Comparison of ENCODE assay signal across 9 mouse cellular contexts in genomic region chr5:115514896-115515587, GRCm38 (mm10). TPM values are rescaled to one million over a fixed set of nuclear protein-coding genes. Genes with fewer than 3 reads are reported as not detected.
DNase-seq lines count a peak whose midpoint lies in the region; ATAC-seq and TF ChIP-seq lines count a peak whose summit lies in the region.
"Had no signal": no experiment of that assay in that cellular context is flagged by ENCODE, and none has a peak within 500 bp of the region (broad histone marks: within the 10 kb centered on the region; RNA-seq: fewer than 3 reads in every experiment).

No protein-coding gene starts in this region.

- peaks cover 1% of the 10 kb centered on the region for H3K4me1 ChIP-seq in intestine, postnatal 0 days (replicated peaks; ENCODE audit: control insufficient read depth, insufficient read depth, low read length)

- H3K36me3 ChIP-seq in intestine, postnatal 0 days (ENCODE audit: control insufficient read depth, insufficient read depth) = peaks cover 19% of the 10 kb centered on the region; the same call in 1 of the 2 replicates

- TF ChIP-seq CTCF in intestine, postnatal 0 days (IDR thresholded peaks at IDR 0.05; ENCODE audit: low read depth) = no peak

- peak overlapping the region; percentile 64 for H3K27ac ChIP-seq in intestine, postnatal 0 days (ENCODE audit: low read depth, low read length)

- 33% methylated on average over 20 of the region's 20 CpGs for whole genome bisulfite sequencing in intestine, postnatal 0 days

- no peaks in the 10 kb centered on the region for H3K9me3 ChIP-seq in intestine, postnatal 0 days (ENCODE audit: control insufficient read depth)

- H3K27me3 ChIP-seq in intestine, postnatal 0 days (replicated peaks; ENCODE audit: control insufficient read depth, insufficient read depth, low read length) = no peaks in the 10 kb centered on the region

- H3K9ac ChIP-seq in intestine, postnatal 0 days (ENCODE audit: low read depth, low read length) = no peak overlapping the region

- intact Hi-C loops in gastrocnemius, postnatal 36 days (cut with DNase I) = no loop called here

- H3K4me3 ChIP-seq in intestine, postnatal 0 days (ENCODE audit: low read depth, low read length) = no peak overlapping the region

- H3K4me2 ChIP-seq in intestine, postnatal 0 days (replicated peaks; ENCODE audit: low read depth) = peak overlapping the region; percentile 40

- ATAC-seq in intestine, postnatal 0 days = no peak; the same call in 1 of the 2 replicates
- ATAC-seq in megakaryocyte-erythroid progenitor cell, adult 5-6 weeks (replicated peaks; ENCODE audit: low FRiP score, low TSS enrichment, poor library complexity, severe bottlenecking) = no peak

- DNase-seq in 3T3-L1 (ENCODE audit: low read depth, low spot score) (peak; percentile 91), NIH3T3 (ENCODE audit: low read depth) (peak; percentile 92)
- DNase-seq in gastrocnemius, postnatal 36 days = peak; percentile 60 to 67
- peak; percentile 86 to 91 for DNase-seq in lung, adult 18-20 months
- DNase-seq in yolk sac, embryonic 10.5 days (ENCODE audit: low spot score) = peak; percentile 59
- DNase-seq in testis, postnatal 14 days (ENCODE audit: low spot score) = no peak

RNA-seq across cellular contexts. Expression of gene Pxn, which starts 8.6 kb away (rescaled TPM):
- 10 to 100 TPM; 78.1 to 80.7 TPM for total RNA-seq in gastrocnemius, postnatal 36 days (2021)
- polyA plus RNA-seq in intestine, postnatal 0 days (2015; fragmentation: Nextera tagmentation; extraction: Ambion mirVana) = 65.1 and 71.1 TPM in 2 replicates
- total RNA-seq in megakaryocyte-erythroid progenitor cell, adult 5-6 weeks (2014; fragmentation: Nextera tagmentation) = 31.8 and 34.0 TPM in 2 replicates
- 36.1 and 47.5 TPM in 2 replicates for total RNA-seq in megakaryocyte-erythroid progenitor cell, adult 5-6 weeks (2017)

RNA-seq across cellular contexts. Expression of gene Sirt4, which starts 30.5 kb away (rescaled TPM):
- 10 to 100 TPM; 11.2 to 12.2 TPM for total RNA-seq in gastrocnemius, postnatal 36 days (2021)
- 5.0 and 6.4 TPM in 2 replicates for polyA plus RNA-seq in intestine, postnatal 0 days (2015; fragmentation: Nextera tagmentation; extraction: Ambion mirVana)
- total RNA-seq in megakaryocyte-erythroid progenitor cell, adult 5-6 weeks (2014; fragmentation: Nextera tagmentation) = 10.7 and 20.4 TPM in 2 replicates
- 3.4 and 7.2 TPM in 2 replicates for total RNA-seq in megakaryocyte-erythroid progenitor cell, adult 5-6 weeks (2017)

RNA-seq across cellular contexts. Expression of gene Rplp0, which starts 44.2 kb away (rescaled TPM):
- 100 to 1,000 TPM; 533 to 598 TPM for total RNA-seq in gastrocnemius, postnatal 36 days (2021)
- polyA plus RNA-seq in intestine, postnatal 0 days (2015; fragmentation: Nextera tagmentation; extraction: Ambion mirVana) = 832 and 868 TPM in 2 replicates
- total RNA-seq in megakaryocyte-erythroid progenitor cell, adult 5-6 weeks (2014; fragmentation: Nextera tagmentation) = 2,668 and 3,132 TPM in 2 replicates
- 1,591 and 2,082 TPM in 2 replicates for total RNA-seq in megakaryocyte-erythroid progenitor cell, adult 5-6 weeks (2017)

RNA-seq across cellular contexts. Expression of gene Pla2g1b, which starts 49.0 kb away (rescaled TPM):
- not detected for total RNA-seq in gastrocnemius, postnatal 36 days (2021)
- polyA plus RNA-seq in intestine, postnatal 0 days (2015; fragmentation: Nextera tagmentation; extraction: Ambion mirVana) = 0.78 and 0.98 TPM in 2 replicates
- not detected in 2 replicates for total RNA-seq in megakaryocyte-erythroid progenitor cell, adult 5-6 weeks (2014; fragmentation: Nextera tagmentation)
- not detected in 2 replicates for total RNA-seq in megakaryocyte-erythroid progenitor cell, adult 5-6 weeks (2017)
- polyA plus RNA-seq: neural tube, embryonic 11.5 days had no signal

RNA-seq across cellular contexts. Expression of gene Gcn1l1, which starts 50.0 kb away (rescaled TPM):
- 10 to 100 TPM; 25.5 to 28.8 TPM for total RNA-seq in gastrocnemius, postnatal 36 days (2021)
- polyA plus RNA-seq in intestine, postnatal 0 days (2015; fragmentation: Nextera tagmentation; extraction: Ambion mirVana) = 9.3 and 9.6 TPM in 2 replicates
- total RNA-seq in megakaryocyte-erythroid progenitor cell, adult 5-6 weeks (2014; fragmentation: Nextera tagmentation) = 66.1 and 67.0 TPM in 2 replicates
- 31.2 and 54.2 TPM in 2 replicates for total RNA-seq in megakaryocyte-erythroid progenitor cell, adult 5-6 weeks (2017)
